Mouse (Mus musculus) hindbrain, embryonic 14.5 days (tissue): ENCODE data around the gene Rnf220. TPM values are rescaled to one million over a fixed set of nuclear protein-coding genes. Genes with fewer than 3 reads are reported as not detected.

Source experiments
- ATAC-seq: fragments of 200-750 bp; cut with Nextera tagmentation; 2 replicates; pipeline ENCODE4 v1.8.0; 2017; ENCODE audit warnings: moderate number of reproducible peaks, mild to moderate bottlenecking, moderate TSS enrichment, moderate library complexity; ENCODE audit not compliant: low FRiP score
- DNase-seq: peaks from one replicate; pipeline ENCODE4 v3.0.0-alpha.2; 2015; ENCODE audit warnings: low spot score
- H3K27ac ChIP-seq: fragments of 300-500 bp; sonication (generic); 2 replicates; pipeline ENCODE4 v1.5.1; 2014; ENCODE audit warnings: mild to moderate bottlenecking, moderate library complexity
- H3K27me3 ChIP-seq: fragments of 300-500 bp; sonication (generic); 2 replicates; pipeline ENCODE4 v1.6.1; 2014; ENCODE audit warnings: mild to moderate bottlenecking, low read length, mixed read lengths; ENCODE audit not compliant: control insufficient read depth, insufficient read depth
- H3K36me3 ChIP-seq: fragments of 300-500 bp; sonication (generic); replicated peaks from 2 replicates; pipeline ENCODE4 v1.6.1; 2014; ENCODE audit not compliant: control insufficient read depth, insufficient read depth
- H3K4me1 ChIP-seq: fragments of 300-500 bp; sonication (generic); replicated peaks from 2 replicates; pipeline ENCODE4 v1.6.1; 2014; ENCODE audit warnings: antibody characterized with exemption, low read length, mixed read lengths; ENCODE audit not compliant: control insufficient read depth, insufficient read depth
- H3K4me2 ChIP-seq: fragments of 300-500 bp; sonication (generic); replicated peaks from 2 replicates; pipeline ENCODE4 v1.6.1; 2014; ENCODE audit warnings: mild to moderate bottlenecking, moderate library complexity
- H3K4me3 ChIP-seq: fragments of 300-500 bp; sonication (generic); replicated peaks from 2 replicates; pipeline ENCODE4 v1.5.1; 2014; ENCODE audit warnings: mild to moderate bottlenecking, low read length
- H3K9ac ChIP-seq: fragments of 300-500 bp; sonication (generic); 2 replicates; pipeline ENCODE4 v1.6.1; 2014
- H3K9me3 ChIP-seq: fragments of 300-500 bp; sonication (generic); 2 replicates; pipeline ENCODE4 v1.6.1; 2016; ENCODE audit warnings: low read length; ENCODE audit not compliant: control insufficient read depth
- WGBS: fragments of 180-500 bp; shearing (Covaris S2); extraction: QIAGEN DNeasy Blood & Tissue Kit; methylation state at CpG from one replicate; pipeline ENCODE4 v1.1.7; 2014; 5-methylcytosine and 5-hydroxymethylcytosine counted together
- polyA plus RNA-seq: library from polyadenylated mRNA; unstranded; fragments of >200 nt; fragmentation: Nextera tagmentation; extraction: Ambion mirVana; gene quantifications from 2 replicates; pipeline ENCODE4 v1.2.1, GENCODE M21; 2014

The Rnf220 gene
- polyA plus RNA-seq, 1 experiment from 2014 or later = 94.0 TPM

GRCm38 (mm10) chr4:117252755-117253154 lies 244.1 kb downstream of the Rnf220 start:
- WGBS = 90% methylated on average over 5 of the region's 5 CpGs
- Histone ChIP-seq H3K4me3 (0 out of 2 replicates have a peak overlapping the region, but pooled peaks have one; percentile 70), H3K4me1 (0 out of 2 replicates have a peak, but pooled peaks cover 4% of the 10 kb centered on the region), H3K9ac (no peak overlapping the region), H3K9me3 (no peaks in the 10 kb centered on the region), H3K27ac (no peak overlapping the region), H3K36me3 (no peaks in the 10 kb centered on the region), H3K27me3 (no peaks in the 10 kb centered on the region), H3K4me2 (peak overlapping the region; percentile 55)
- ATAC-seq = no peak
- DNase-seq = no peak

- H3K36me3 ChIP-seq = no peaks in the 10 kb centered on the region
- H3K27me3 ChIP-seq = no peaks in the 10 kb centered on the region
- H3K4me1 ChIP-seq = 0 out of 2 replicates have a peak, but pooled peaks cover 4% of the 10 kb centered on the region
- ATAC-seq (peak; percentile 34; the same call in 1 of the 2 replicates), DNase-seq (peak; percentile 44)
- peak overlapping the region; percentile 76 for H3K9ac ChIP-seq
- WGBS = 25% methylated on average over 5 of the region's 5 CpGs
- peak overlapping the region; percentile 69; the same call in 1 of the 2 replicates for H3K27ac ChIP-seq
- H3K4me2 ChIP-seq = peak overlapping the region; percentile 55
- H3K4me3 ChIP-seq = peak overlapping the region; percentile 70
- H3K9me3 ChIP-seq = no peaks in the 10 kb centered on the region
Observed at GRCm38 (mm10) chr4:117252351-117252750, 244.5 kb downstream of the Rnf220 start.

- H3K4me3 ChIP-seq = peak within 1 kb of the TSS; percentile 70
- ATAC-seq = peak; percentile 95
- 0 out of 2 replicates have a peak, but pooled peaks cover 4% of the 10 kb centered on the region for H3K4me1 ChIP-seq
- WGBS = under 1% methylated on average over 37 of the region's 43 CpGs
- no peaks in the 10 kb centered on the region for H3K36me3 ChIP-seq
- peak within 1 kb of the TSS; percentile 55 for H3K4me2 ChIP-seq
- DNase-seq = peak; percentile 83
- H3K27ac ChIP-seq = peak within 1 kb of the TSS; percentile 69
- no peaks in the 10 kb centered on the region for H3K9me3 ChIP-seq
- no peaks in the 10 kb centered on the region for H3K27me3 ChIP-seq
- H3K9ac ChIP-seq = peak within 1 kb of the TSS; percentile 76
Observed at GRCm38 (mm10) chr4:117251801-117252316, 245.0 kb downstream of the Rnf220 start, which contains the start of the genes Tmem53 and Armh1. Gene Tmem53, plus strand, starts transcription at chr4:117251951. Gene Armh1, minus strand, starts transcription at chr4:117252125.

- no peak overlapping the region for H3K27ac ChIP-seq
- no peak overlapping the region for H3K9ac ChIP-seq
- ATAC-seq = no peak
- no peaks in the 10 kb centered on the region for H3K36me3 ChIP-seq
- 0 out of 2 replicates have a peak, but pooled peaks cover 4% of the 10 kb centered on the region for H3K4me1 ChIP-seq
- H3K4me2 ChIP-seq = peak overlapping the region; percentile 55
- no peak for DNase-seq
- no peaks in the 10 kb centered on the region for H3K9me3 ChIP-seq
- no peaks in the 10 kb centered on the region for H3K27me3 ChIP-seq
- H3K4me3 ChIP-seq = no peak overlapping the region
- WGBS = 58% methylated on average over 1 of the region's 1 CpGs
Observed at GRCm38 (mm10) chr4:117250982-117251381, 245.9 kb downstream of the Rnf220 start.

- no peaks in the 10 kb centered on the region for H3K27me3 ChIP-seq
- DNase-seq (peak; percentile 49), ATAC-seq (no peak)
Observed at GRCm38 (mm10) chr4:117240867-117241266, 256.0 kb downstream of the Rnf220 start.

GRCm38 (mm10) chr4:117239153-117239552 lies 257.7 kb downstream of the Rnf220 start:
- Histone ChIP-seq H3K4me2 (no peak overlapping the region), H3K4me1 (no peaks in the 10 kb centered on the region), H3K9ac (no peak overlapping the region), H3K4me3 (no peak overlapping the region), H3K9me3 (no peaks in the 10 kb centered on the region), H3K36me3 (no peaks in the 10 kb centered on the region), H3K27ac (no peak overlapping the region), H3K27me3 (no peaks in the 10 kb centered on the region)
- no peak for DNase-seq
- 56% methylated on average over 2 of the region's 2 CpGs for WGBS
- no peak for ATAC-seq

More at GRCm38 (mm10) chr4:117240867-117241266, 256.0 kb downstream of the Rnf220 start:
- no peak overlapping the region for H3K9ac ChIP-seq
- WGBS = 68% methylated on average over 6 of the region's 6 CpGs
- no peaks in the 10 kb centered on the region for H3K9me3 ChIP-seq
- no peaks in the 10 kb centered on the region for H3K36me3 ChIP-seq
- H3K4me1 ChIP-seq = no peaks in the 10 kb centered on the region
- no peak overlapping the region for H3K4me2 ChIP-seq
- no peak overlapping the region for H3K4me3 ChIP-seq
- peak overlapping the region; percentile 32; the same call in 1 of the 2 replicates for H3K27ac ChIP-seq

- Histone ChIP-seq H3K9me3 (no peaks in the 10 kb centered on the region), H3K36me3 (no peaks in the 10 kb centered on the region), H3K4me3 (no peak overlapping the region), H3K27ac (no peak overlapping the region), H3K4me1 (no peaks in the 10 kb centered on the region), H3K9ac (no peak overlapping the region), H3K4me2 (no peak overlapping the region), H3K27me3 (no peaks in the 10 kb centered on the region)
- 61% methylated on average over 4 of the region's 4 CpGs for WGBS
- DNase-seq = no peak
- ATAC-seq = no peak
Observed at GRCm38 (mm10) chr4:117235822-117236221, 261.0 kb downstream of the Rnf220 start.

- ATAC-seq = no peak
- H3K9me3 ChIP-seq = no peaks in the 10 kb centered on the region
Observed at GRCm38 (mm10) chr4:117234166-117234741, 262.6 kb downstream of the Rnf220 start.

GRCm38 (mm10) chr4:117231208-117231607 lies 265.6 kb downstream of the Rnf220 start:
- Histone ChIP-seq H3K4me1 (no peaks in the 10 kb centered on the region), H3K36me3 (no peaks in the 10 kb centered on the region), H3K4me3 (no peak overlapping the region), H3K4me2 (no peak overlapping the region), H3K27ac (no peak overlapping the region), H3K9ac (no peak overlapping the region), H3K27me3 (no peaks in the 10 kb centered on the region), H3K9me3 (no peaks in the 10 kb centered on the region)
- ATAC-seq (no peak), DNase-seq (no peak)
- WGBS = 85% methylated on average over 2 of the region's 2 CpGs

More at GRCm38 (mm10) chr4:117234166-117234741, 262.6 kb downstream of the Rnf220 start:
- H3K36me3 ChIP-seq = no peaks in the 10 kb centered on the region
- H3K27me3 ChIP-seq = no peaks in the 10 kb centered on the region
- H3K27ac ChIP-seq = no peak overlapping the region
- no peak overlapping the region for H3K4me3 ChIP-seq
- no peak overlapping the region for H3K9ac ChIP-seq
- no peak for DNase-seq
- WGBS = 67% methylated on average over 7 of the region's 7 CpGs
- H3K4me2 ChIP-seq = no peak overlapping the region
- no peaks in the 10 kb centered on the region for H3K4me1 ChIP-seq
